Mouse (Mus musculus) ES-Bruce4 (cell line): ENCODE results near the gene Tctex1d4.

Experiments used
- CTCF ChIP-seq: IDR thresholded peaks from one replicate; pipeline ENCODE4 v1.8.1; 2011; ENCODE audit warnings: low read depth, low read length
- POLR2A ChIP-seq: IDR thresholded peaks from one replicate; pipeline ENCODE4 v1.8.1; 2011; ENCODE audit warnings: low read length; ENCODE audit not compliant: insufficient read depth

- TF ChIP-seq CTCF (no peak), POLR2A (no peak)
These were observed 6.5 kb upstream of the Tctex1d4 start for GRCm38 (mm10) chr4:117120052-117120444.
